Comparison of ENCODE assay signal across 8 mouse cellular contexts in the genomic region with DNA sequence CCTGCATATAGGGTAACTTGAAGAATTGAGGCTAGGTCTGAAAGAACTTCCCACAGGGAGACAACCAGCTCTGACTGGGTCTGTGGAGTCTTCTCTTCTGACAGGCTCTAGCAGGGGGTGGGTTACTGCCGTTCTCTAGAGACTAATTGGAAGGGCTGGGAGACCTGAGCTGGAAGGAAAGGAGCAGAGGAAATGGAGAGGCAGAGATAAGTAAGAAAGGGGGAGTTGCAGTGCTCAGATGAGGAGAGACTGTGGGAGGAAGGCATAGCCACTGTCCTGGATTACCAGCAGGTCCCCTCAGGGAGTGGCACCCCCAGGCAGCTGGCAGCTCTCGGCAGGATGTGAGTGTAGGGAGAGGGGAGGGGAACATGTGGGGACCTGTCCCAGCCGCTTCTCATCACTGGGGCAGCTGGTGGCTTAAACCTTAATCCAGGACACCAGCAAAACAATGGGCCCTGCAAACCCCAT. TPM values are rescaled to one million over a fixed set of nuclear protein-coding genes. Genes with fewer than 3 reads are reported as not detected.
DNase-seq lines count a peak whose midpoint lies in the region; ATAC-seq and TF ChIP-seq lines count a peak whose summit lies in the region.
"Had no signal": no experiment of that assay in that cellular context is flagged by ENCODE, and none has a peak within 500 bp of the region (broad histone marks: within the 10 kb centered on the region; RNA-seq: fewer than 3 reads in every experiment).

No protein-coding gene starts in this region.

- WGBS in embryonic facial prominence, embryonic 13.5 days: 4% methylated on average over 3 of the region's 3 CpGs

- H3K36me3 ChIP-seq in embryonic facial prominence, embryonic 13.5 days: peaks cover 27% of the 10 kb centered on the region
- peaks cover 3% of the 10 kb centered on the region for H3K36me3 ChIP-seq in myocyte (ENCODE audit: control insufficient read depth, insufficient read depth)

- no peak overlapping the region for H3ac ChIP-seq in myocyte (ENCODE audit: control insufficient read depth, insufficient read length)

- peak overlapping the region; percentile 82 for H3K4me2 ChIP-seq in embryonic facial prominence, embryonic 13.5 days
- peak overlapping the region; percentile 75 for H3K4me2 ChIP-seq in myocyte (ENCODE audit: low read depth)

- peak; percentile 53 to 61 for DNase-seq in spleen, postnatal 10 days (ENCODE audit: low spot score in 2 of 2)
- DNase-seq in spleen, postnatal 36 days (ENCODE audit: low spot score in 2 of 2): no peak
- DNase-seq in kidney, postnatal 4 days: peak; percentile 60 to 70
- no peak for DNase-seq in adrenal gland, postnatal 4 days (ENCODE audit: low spot score in 2 of 2)
- no peak for DNase-seq in gastrocnemius, postnatal 10 days

- peaks cover 70% of the 10 kb centered on the region for H3K4me1 ChIP-seq in embryonic facial prominence, embryonic 13.5 days

- no peak for ATAC-seq in embryonic facial prominence, embryonic 13.5 days (ENCODE audit: insufficient number of reproducible peaks, insufficient read depth, low FRiP score, low TSS enrichment, low read depth)

- peak overlapping the region; percentile 88 for H3K9ac ChIP-seq in embryonic facial prominence, embryonic 13.5 days

- H3K79me2 ChIP-seq in myocyte (ENCODE audit: control insufficient read depth, insufficient read depth): peaks cover 50% of the 10 kb centered on the region

- H3K4me3 ChIP-seq in embryonic facial prominence, embryonic 13.5 days: peak overlapping the region; percentile 67
- peak overlapping the region; percentile 29 for H3K4me3 ChIP-seq in myocyte

- H3K9me3 ChIP-seq in embryonic facial prominence, embryonic 13.5 days: no peaks in the 10 kb centered on the region

- H3K27ac ChIP-seq in embryonic facial prominence, embryonic 13.5 days: peak overlapping the region; percentile 81

- no peaks in the 10 kb centered on the region for H3K27me3 ChIP-seq in embryonic facial prominence, embryonic 13.5 days
- H3K27me3 ChIP-seq in myocyte (ENCODE audit: control insufficient read depth, insufficient read depth, insufficient read length): no peaks in the 10 kb centered on the region

- TF ChIP-seq POLR2A in myocyte (IDR thresholded peaks at IDR 0.05; ENCODE audit: insufficient read length, low read depth): no peak

TF ChIP-seq in myocyte, 11 proteins besides CTCF, POLR2A, EP300 and RAD21:
- no peak for TF ChIP-seq TCF3 (IDR thresholded peaks at IDR 0.05; ENCODE audit: insufficient read length, low read depth)
- peak; percentile 22 for TF ChIP-seq TCF12 (IDR thresholded peaks at IDR 0.05; ENCODE audit: insufficient read depth, poor library complexity, severe bottlenecking)
- TF ChIP-seq MYOG (IDR thresholded peaks at IDR 0.05; ENCODE audit: control insufficient read depth in 1 of 3, insufficient read depth in 1 of 3, insufficient read length in 2 of 3, low read depth in 2 of 3): peak; percentile 50 to 91 (median 51)
- TF ChIP-seq MYOD1 (IDR thresholded peaks at IDR 0.05; ENCODE audit: control insufficient read depth in 1 of 3, insufficient read length in 2 of 3, low read depth in 2 of 3): peak; percentile 56 to 93 (median 64)
TF ChIP-seq in myocyte: peak in this region for 3.

RNA-seq across cellular contexts. Expression of gene Arhgap23, which starts 26.4 kb away (rescaled TPM):
- polyA plus RNA-seq in embryonic facial prominence, embryonic 13.5 days (2015; fragmentation: Nextera tagmentation; extraction: Ambion mirVana): 7.7 and 8.4 TPM in 2 replicates
- polyA plus RNA-seq in myocyte (2012; fragmentation: generic; extraction: Trizol): 41.9 TPM
- total RNA-seq in adrenal gland, postnatal 4 days (2021): 10 to 100 TPM; 37.9 to 38.6 TPM
- total RNA-seq in gastrocnemius, postnatal 10 days (2021): 10 to 100 TPM; 13.5 to 18.9 TPM

RNA-seq across cellular contexts. Expression of gene 4933428G20Rik, which starts 58.4 kb away (rescaled TPM):
- 1.4 and 1.8 TPM in 2 replicates for polyA plus RNA-seq in embryonic facial prominence, embryonic 13.5 days (2015; fragmentation: Nextera tagmentation; extraction: Ambion mirVana)
- 1.0 TPM for polyA plus RNA-seq in myocyte (2012; fragmentation: generic; extraction: Trizol)
- total RNA-seq in adrenal gland, postnatal 4 days (2021): under 1 TPM; 0.37 to 0.48 TPM
- total RNA-seq in gastrocnemius, postnatal 10 days (2021): not detected
- total RNA-seq: heart, postnatal 14 days had no signal

Comparison
In these comparisons a context has a peak if more than half of its experiments do, and no peak if none do; other contexts are left out.
1. DNase-seq: peak in spleen, postnatal 10 days (2 of 2) and kidney, postnatal 4 days (2 of 2); none in spleen, postnatal 36 days (0 of 2), adrenal gland, postnatal 4 days (0 of 2) and gastrocnemius, postnatal 10 days (single experiment).